Mouse (Mus musculus): ENCODE results near the gene Gkap1.

The Gkap1 gene

DNA sequence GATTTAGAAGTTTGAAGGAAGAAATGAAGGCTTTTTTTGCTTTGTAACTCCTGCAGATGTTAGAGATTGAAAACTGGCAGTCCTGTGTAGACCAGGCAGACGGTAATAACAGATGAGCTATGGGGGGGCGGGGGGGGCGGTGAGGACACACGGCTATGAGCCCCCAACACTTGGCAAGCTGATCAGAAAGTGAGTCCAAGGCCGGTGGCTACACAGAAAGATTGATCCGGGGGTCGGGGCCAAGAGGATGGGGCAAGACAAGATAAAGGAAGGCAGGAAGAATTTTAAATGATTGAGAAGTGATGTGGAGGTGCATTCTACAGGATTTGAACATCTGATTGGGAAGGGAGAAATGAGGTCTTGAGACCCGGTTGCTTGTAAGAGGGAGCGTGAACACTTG lies 423 bp downstream of the Gkap1 start:
- in situ Hi-C loops (cut with MboI; ENCODE audit: low pct_unique_long_range_greater_than_20kb in 1 of 2, low sequenced_read_pairs in 2 of 2, unreplicated experiment in 1 of 2) = loop anchor here in 1 of 2 experiments (25.0 kb wide), 1 partner anchor 262 kb away; no protein-coding TSS in a partner anchor

DNA sequence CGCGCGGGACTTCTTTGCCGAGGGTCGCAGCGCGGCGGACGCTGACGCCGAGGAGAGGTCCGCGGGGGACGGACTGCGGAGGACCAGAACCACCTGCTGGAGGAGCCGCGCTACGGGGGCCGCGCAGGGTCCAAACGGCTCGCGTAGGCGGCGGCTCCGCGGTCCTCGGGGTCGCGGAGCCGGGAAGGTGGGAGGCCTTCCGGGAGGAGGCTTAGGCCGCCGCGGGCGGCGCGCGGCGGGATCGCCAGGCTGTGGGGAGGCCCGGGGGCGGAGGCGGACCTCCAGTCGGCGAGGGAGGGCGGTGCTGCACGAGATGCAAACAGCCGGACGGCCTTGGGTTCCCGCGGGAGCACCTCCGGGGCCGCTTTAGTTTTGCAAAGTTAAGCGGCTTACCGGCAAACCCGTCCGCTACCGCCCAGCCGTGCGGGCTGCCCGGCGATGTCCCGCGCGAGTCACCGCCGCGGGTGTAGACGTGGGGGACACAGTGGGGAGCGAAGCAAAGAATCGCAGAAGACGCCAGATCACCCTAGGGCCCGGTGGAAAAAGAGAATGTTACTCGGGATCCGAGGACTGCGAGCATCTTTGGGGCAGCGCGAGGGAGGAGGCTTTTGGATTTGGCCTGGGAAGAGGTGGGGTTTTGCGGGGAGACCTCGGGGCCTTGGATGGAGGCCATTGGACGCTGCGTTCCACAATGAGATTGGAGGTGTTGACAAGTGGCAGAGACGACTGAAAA lies 1.1 kb downstream of the Gkap1 start:
- in situ Hi-C loops (cut with MboI; ENCODE audit: low pct_unique_long_range_greater_than_20kb in 1 of 2, low sequenced_read_pairs in 2 of 2, unreplicated experiment in 1 of 2) = no loop called here

DNA sequence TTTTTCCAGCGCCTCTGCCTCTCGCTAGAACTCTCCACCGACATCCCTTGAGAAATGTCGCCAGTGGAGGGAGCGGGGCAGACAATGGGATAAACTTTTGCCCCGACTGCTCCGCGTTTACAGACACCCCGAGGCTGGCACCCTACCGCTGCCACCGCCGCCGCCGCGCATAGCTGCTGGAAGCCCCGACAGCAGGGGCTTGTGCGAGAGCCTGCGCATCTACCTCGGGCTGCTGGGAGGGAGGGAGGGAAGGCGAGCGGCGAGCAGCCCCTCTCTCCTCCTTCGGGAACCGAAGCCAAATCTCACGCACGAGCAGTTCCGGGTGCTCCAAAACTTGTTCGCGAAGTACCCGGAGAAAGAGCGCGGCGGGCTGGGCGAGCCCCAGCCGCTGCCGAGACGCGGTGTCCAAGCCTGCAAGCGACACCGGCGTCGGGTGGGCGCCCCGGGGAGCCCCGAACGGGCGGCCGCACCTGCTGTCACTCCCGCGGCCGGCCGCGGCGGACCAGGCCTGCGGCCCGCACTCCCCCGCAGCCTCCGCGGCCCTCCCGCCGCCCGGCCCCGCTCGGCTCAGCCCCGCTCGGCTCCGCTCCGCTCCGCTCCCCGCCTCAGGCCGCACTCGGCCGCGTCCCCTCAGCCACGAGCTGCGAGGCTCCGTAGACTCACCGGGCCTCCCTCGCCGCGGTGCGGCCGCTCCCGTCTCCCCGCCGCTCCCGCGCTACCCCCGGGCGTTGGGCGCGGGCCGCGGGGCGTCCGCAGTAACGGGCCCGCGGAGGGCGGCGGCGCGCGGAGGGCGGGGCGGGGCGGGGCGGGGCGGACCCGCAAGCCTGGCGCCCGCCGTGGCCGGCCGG lies 1.9 kb downstream of the Gkap1 start:
- in situ Hi-C loops (cut with MboI; ENCODE audit: low pct_unique_long_range_greater_than_20kb in 1 of 2, low sequenced_read_pairs in 2 of 2, unreplicated experiment in 1 of 2) = no loop called here

DNA sequence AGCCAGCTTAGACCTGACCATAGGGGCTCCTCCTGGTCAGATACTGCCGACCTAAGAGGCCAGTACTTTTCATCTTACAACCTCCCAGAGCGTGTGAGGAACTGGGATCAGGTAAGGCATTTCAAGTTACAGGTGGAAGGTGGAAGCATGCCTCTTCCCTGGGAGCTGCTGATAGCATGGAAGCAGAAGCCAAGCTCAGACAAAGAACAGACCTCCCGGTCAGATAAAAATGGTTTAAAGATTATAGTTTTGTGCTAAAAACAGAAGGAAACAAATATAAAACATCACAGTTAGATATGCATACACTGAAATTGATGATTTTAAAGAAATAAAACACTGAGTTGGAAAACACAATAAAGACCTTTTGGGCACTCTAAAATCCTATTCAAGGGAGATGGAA lies 8.6 kb downstream of the Gkap1 start:
- in situ Hi-C loops (cut with MboI; ENCODE audit: low pct_unique_long_range_greater_than_20kb in 1 of 2, low sequenced_read_pairs in 2 of 2, unreplicated experiment in 1 of 2) = no loop called here

DNA sequence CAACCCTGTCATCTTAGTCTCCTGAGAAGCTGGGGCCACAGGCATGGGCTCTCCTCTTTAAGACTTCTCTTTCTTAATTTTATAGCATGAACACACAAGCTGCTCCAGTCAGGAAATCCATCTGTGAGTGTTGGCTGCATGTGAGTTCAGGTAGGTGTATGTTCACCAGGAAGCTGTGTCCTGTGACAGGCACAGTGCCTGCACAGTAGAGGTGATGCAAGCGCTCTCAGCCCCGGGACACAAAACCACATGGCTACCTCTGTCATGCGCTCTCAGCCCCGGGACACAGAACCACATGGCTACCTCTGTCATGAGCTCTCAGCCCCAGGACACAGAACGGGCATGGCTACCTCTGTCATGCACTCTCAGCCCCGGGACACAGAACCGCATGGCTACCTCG lies 12.0 kb downstream of the Gkap1 start:
- in situ Hi-C loops (cut with MboI; ENCODE audit: low pct_unique_long_range_greater_than_20kb in 1 of 2, low sequenced_read_pairs in 2 of 2, unreplicated experiment in 1 of 2) = no loop called here

GRCm38 (mm10) chr13:58261674-58262073 lies 13.8 kb downstream of the Gkap1 start:
- in situ Hi-C loops (cut with MboI; ENCODE audit: low pct_unique_long_range_greater_than_20kb in 1 of 2, low sequenced_read_pairs in 2 of 2, unreplicated experiment in 1 of 2) = no loop called here

DNA sequence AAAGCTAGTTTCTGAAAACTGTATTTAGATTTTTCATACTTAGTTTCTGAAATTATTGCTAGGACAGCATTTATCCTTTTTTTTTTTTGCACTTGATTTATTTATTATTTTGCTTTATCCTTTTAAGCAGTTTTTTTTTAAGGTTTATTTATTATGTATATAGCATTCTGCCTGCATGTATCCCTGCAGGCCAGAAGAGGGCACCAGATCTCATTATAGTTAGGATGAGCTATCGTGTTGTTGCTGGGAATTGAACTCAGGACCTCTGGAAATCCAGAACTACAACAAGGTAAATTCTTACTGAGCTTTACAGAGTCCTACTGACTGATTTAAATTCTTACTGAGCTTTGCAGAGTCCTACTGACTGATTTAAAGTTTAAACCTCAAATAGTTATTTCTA lies 22.2 kb downstream of the Gkap1 start:
- in situ Hi-C loops (cut with MboI; ENCODE audit: low pct_unique_long_range_greater_than_20kb in 1 of 2, low sequenced_read_pairs in 2 of 2, unreplicated experiment in 1 of 2) = no loop called here

DNA sequence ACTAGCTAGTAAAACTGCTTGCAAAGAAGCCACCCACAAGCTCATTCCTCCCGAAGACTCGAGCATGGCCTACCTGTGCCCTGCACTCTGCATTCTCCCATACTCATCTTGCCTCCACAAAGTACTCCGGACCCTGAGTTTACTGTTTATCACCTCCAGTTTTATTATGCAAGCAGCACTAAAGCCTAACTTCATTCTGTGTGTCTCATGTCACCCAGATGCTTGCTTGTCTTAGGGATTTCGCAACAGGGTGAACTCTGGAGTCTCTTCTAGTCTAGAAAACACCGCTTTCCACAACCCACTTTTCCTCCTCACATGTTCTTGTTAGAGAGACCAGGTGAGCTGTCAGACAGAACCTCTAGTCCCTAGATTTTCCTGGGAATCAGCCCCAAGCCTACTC lies 26.5 kb downstream of the Gkap1 start:
- in situ Hi-C loops (cut with MboI; ENCODE audit: low pct_unique_long_range_greater_than_20kb in 1 of 2, low sequenced_read_pairs in 2 of 2, unreplicated experiment in 1 of 2) = no loop called here

DNA sequence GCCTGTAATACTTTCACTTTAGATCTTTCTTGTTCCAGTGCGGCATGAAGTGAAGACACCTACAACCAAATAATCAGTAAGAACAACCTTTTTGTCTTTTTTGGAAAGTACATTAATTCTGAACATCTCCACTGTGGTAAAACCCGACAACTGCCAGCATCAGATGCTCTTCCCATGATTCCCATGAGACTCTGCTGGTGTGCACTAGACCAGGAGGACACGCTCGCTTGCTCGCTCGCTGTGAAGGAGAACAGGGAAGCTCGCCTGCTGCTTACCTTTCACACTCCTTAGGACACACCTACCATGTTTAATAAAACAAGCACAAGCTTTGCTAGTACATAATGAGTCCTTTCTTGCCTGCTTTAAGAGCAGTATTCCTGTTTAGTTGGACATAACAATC lies 39.0 kb downstream of the Gkap1 start:
- in situ Hi-C loops (cut with MboI; ENCODE audit: low pct_unique_long_range_greater_than_20kb in 1 of 2, low sequenced_read_pairs in 2 of 2, unreplicated experiment in 1 of 2) = no loop called here

DNA sequence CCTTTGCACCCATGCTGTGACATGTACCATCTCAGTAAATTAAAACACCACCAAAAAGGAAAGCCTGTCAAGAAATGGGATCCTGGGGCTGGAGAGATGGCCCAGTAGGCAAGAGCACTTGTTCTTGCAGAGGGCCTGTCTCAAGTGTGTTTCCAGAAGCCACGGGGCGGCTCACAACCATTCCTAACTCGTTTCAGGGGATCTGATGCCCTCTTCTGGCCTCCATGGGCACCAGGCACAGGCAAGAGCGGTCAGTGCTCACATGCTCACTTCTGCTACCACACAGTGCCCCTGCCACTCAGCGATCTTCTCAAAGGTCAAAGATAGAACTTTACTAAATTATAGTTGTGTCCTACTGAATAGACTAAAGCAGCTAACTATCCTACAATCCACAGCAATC lies 42.9 kb downstream of the Gkap1 start:
- in situ Hi-C loops (cut with MboI; ENCODE audit: low pct_unique_long_range_greater_than_20kb in 1 of 2, low sequenced_read_pairs in 2 of 2, unreplicated experiment in 1 of 2) = no loop called here

- in situ Hi-C loops (cut with MboI; ENCODE audit: low pct_unique_long_range_greater_than_20kb in 1 of 2, low sequenced_read_pairs in 2 of 2, unreplicated experiment in 1 of 2) = no loop called here
These were observed 43.4 kb downstream of the Gkap1 start for GRCm38 (mm10) chr13:58232070-58232469.

GRCm38 (mm10) chr13:58228624-58229023 lies 46.9 kb downstream of the Gkap1 start:
- in situ Hi-C loops (cut with MboI; ENCODE audit: low pct_unique_long_range_greater_than_20kb in 1 of 2, low sequenced_read_pairs in 2 of 2, unreplicated experiment in 1 of 2) = no loop called here

- in situ Hi-C loops (cut with MboI; ENCODE audit: low pct_unique_long_range_greater_than_20kb in 1 of 2, low sequenced_read_pairs in 2 of 2, unreplicated experiment in 1 of 2) = no loop called here
These were observed 49.8 kb downstream of the Gkap1 start for GRCm38 (mm10) chr13:58225694-58226093.

DNA sequence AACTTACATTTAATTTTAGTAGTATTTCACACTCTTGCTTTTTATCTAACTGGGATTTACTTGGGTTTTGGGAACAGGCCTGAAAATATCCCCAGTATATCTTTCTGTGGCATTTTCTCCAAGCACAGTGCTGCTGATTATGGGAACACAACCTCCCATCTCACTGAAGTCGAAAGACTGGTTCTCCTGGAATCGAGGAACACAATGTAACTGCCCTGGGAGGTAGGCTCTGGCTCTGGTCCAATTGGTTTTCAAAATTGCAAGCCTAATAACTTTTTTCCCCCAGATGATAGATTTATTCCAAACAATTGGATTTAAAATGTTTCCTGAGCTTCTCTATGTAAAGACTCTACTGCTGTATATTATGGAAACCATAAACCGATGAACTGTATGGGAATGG lies 55.3 kb downstream of the Gkap1 start:
- in situ Hi-C loops (cut with MboI; ENCODE audit: low pct_unique_long_range_greater_than_20kb in 1 of 2, low sequenced_read_pairs in 2 of 2, unreplicated experiment in 1 of 2) = no loop called here

GRCm38 (mm10) chr13:58217536-58217935 lies 58.0 kb downstream of the Gkap1 start:
- in situ Hi-C loops (cut with MboI; ENCODE audit: low pct_unique_long_range_greater_than_20kb in 1 of 2, low sequenced_read_pairs in 2 of 2, unreplicated experiment in 1 of 2) = no loop called here

DNA sequence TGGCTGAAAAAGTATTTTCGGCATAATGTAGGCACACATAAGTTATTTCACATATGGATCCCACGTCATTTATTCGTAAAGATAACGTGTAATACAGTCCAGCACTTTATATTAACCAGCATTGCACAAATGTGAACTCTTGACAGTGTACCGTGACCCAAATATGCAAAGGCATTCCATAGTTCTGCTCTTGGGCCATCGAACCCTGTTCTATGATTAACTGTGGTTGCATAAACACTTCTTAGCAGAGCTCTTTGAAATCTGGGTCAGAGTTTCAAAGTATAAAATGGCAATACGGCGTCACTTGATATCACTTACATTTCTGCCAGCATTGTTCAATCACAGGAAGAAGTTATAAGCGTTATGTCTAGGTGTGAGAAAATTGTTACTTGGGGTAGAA lies 59.1 kb downstream of the Gkap1 start:
- in situ Hi-C loops (cut with MboI; ENCODE audit: low pct_unique_long_range_greater_than_20kb in 1 of 2, low sequenced_read_pairs in 2 of 2, unreplicated experiment in 1 of 2) = no loop called here

DNA sequence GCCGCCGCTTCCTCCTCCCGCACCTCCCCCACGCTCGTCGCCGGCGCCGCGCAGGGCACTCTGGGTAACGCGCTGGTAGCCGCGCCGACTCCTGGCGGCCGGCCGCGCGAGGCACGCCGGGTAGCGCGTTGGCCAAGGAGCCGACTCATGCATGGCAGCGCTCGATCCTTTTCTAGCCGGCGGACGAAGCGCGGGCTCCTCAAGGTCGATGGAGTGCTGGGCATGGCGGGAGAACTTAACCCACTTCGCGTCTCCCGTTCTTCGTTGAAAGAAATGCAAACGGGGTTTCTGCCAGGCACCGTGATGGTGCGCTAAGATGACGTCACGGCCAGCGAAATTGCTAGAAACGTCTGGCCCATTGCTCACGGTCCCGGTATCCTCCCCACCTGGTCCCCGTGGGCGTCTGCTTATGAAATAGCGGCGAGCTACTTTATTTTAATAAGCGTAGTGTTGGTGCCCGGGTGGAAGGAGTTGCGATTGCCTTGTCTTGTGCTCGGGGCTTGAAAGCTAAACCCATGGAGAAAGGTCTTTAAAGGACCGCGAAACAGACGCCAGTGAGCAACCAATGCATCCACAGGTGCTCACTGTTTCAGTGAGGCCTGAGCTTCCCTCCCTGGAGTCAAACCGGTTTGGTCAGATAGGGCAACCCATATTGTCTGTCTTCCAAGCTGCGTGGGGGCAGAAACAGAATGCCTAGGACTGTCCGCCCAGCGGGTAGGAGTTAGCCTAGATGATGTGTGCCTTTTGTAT lies 59.7 kb downstream of the Gkap1 start, which contains the start of gene Ubqln1:
Gene Ubqln1 (minus strand): TSS at position 62 of the 750 bp plus-strand sequence.
- in situ Hi-C loops (cut with MboI; ENCODE audit: low pct_unique_long_range_greater_than_20kb in 1 of 2, low sequenced_read_pairs in 2 of 2, unreplicated experiment in 1 of 2) = no loop called here

DNA sequence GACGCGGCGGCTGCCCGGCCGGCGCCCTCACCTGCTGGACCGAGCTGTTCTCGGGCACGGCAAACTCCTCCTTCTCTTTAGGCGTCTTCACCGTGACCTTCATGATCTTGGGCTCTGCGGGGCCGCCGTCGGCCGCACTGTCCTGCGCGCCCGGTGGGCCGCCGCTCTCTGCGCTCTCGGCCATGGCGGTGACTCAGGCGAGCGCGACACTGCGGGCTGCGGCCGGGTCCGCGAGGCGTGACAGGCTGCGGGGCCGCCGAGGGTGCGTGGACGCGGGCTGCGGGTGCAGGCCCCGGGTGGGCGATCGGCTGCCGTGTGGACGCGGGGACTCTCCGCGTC lies 60.3 kb downstream of the Gkap1 start:
- in situ Hi-C loops (cut with MboI; ENCODE audit: low pct_unique_long_range_greater_than_20kb in 1 of 2, low sequenced_read_pairs in 2 of 2, unreplicated experiment in 1 of 2) = no loop called here

Data from mouse embryonic stem cell (cell line).